Mouse (Mus musculus) olfactory bulb, adult 2 months (tissue): Measurements from ENCODE around the gene Pld5. TPM values are rescaled to one million over a fixed set of nuclear protein-coding genes. Genes with fewer than 3 reads are reported as not detected.

Experiments used
- H3K27ac ChIP-seq: fragments of 200-500 bp; 2 replicates; pipeline ENCODE4 v1.5.1; 2012; ENCODE audit warnings: low read depth, low read length; ENCODE audit not compliant: insufficient read depth
- H3K4me1 ChIP-seq: fragments of 200-500 bp; 2 replicates; pipeline ENCODE4 v1.6.1; 2012; ENCODE audit warnings: low read length; ENCODE audit not compliant: control insufficient read depth, insufficient read depth
- H3K4me3 ChIP-seq: fragments of 200-500 bp; 2 replicates; pipeline ENCODE4 v1.5.1; 2012; ENCODE audit warnings: mild to moderate bottlenecking, low read depth, low read length, moderate library complexity; ENCODE audit not compliant: insufficient read depth
- CTCF ChIP-seq: fragments of 200-500 bp; IDR thresholded peaks from 2 replicates; pipeline ENCODE4 v1.5.1; 2012; ENCODE audit warnings: low read depth, mild to moderate bottlenecking, low read length, moderate library complexity; ENCODE audit not compliant: insufficient read depth
- POLR2A ChIP-seq: fragments of 200-500 bp; IDR thresholded peaks from 2 replicates; pipeline ENCODE4 v1.6.1; 2012; ENCODE audit warnings: mild to moderate bottlenecking, low read depth, low read length, moderate library complexity; ENCODE audit not compliant: insufficient read depth
- WGBS: fragments of 180-500 bp; shearing (Covaris S2); methylation state at CpG from one replicate; pipeline ENCODE4 v1.1.7; 2018; 5-methylcytosine and 5-hydroxymethylcytosine counted together
- polyA plus RNA-seq: library from polyadenylated mRNA; stranded (reverse); fragments of >200 nt; gene quantifications from 2 replicates; pipeline ENCODE4 v1.2.4, GENCODE M21; 2012; ENCODE audit warnings: low replicate concordance; ENCODE audit not compliant: missing spikeins, insufficient read depth, insufficient read length

Gene Pld5
- polyA plus RNA-seq, 1 experiment: not detected

DNA sequence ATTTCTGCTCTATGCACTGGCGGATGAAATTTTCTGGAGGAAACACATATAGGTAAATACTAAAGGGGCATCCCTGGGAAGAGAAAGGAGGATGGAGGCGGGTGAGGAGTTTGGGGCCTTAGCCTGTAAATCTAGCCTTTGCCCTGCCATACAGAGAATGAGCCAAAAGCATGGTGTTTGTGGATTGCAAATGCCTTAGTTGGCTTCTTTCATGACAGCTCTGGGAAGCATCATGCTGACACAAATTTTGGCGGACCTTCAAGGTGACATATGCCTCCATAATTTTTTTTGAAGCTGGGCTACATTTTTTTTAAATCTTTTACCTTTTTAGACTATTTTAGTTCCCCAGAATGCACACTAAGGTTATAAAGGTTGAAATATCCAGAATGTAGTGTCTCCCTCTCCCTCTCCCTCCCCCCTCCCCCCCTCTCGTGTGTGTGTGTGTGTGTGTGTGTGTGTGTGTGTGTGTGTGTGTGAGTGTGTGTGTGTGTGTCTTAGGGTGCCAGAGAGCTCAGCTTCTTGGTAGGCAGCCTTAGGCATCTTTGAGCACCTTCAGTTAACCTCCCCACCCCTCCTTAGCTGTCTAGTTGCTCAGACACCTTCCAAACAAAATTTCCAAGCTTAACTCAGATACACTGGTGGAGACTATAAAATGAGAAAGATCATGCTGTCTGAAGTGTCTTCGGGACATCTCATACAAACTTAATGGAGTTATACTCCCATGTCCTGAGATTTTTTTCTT is 307.9 kb downstream of the Pld5 start:
- no peak for TF ChIP-seq POLR2A
- no peak for TF ChIP-seq CTCF
- Histone ChIP-seq H3K4me1 (peaks cover 3% of the 10 kb centered on the region), H3K4me3 (no peak overlapping the region), H3K27ac (no peak overlapping the region)
- 83% methylated on average over 5 of the region's 5 CpGs for WGBS

DNA sequence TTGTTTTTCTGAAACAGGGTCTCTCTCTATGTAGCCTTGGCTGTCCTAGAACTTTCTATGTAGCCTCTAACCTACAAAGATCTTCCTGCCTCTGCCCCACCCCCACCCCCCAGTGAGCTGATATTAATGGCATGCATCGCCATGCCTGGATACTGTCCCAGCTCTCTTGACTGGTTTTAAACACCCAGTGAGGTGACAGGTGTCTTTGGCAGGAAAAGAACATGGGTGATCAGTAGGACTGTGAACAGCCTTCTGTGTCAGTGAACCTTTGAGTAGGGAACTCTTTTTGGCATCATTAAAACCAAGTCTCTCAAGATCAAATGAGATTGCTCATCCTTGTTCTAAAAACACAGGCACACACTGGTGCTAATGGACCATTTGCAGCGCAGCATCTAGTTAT is 313.3 kb downstream of the Pld5 start:
- 97% methylated on average over 2 of the region's 2 CpGs for WGBS
- no peak for TF ChIP-seq POLR2A
- TF ChIP-seq CTCF: no peak
- Histone ChIP-seq H3K4me3 (no peak overlapping the region), H3K27ac (no peak overlapping the region), H3K4me1 (no peaks in the 10 kb centered on the region)

- Histone ChIP-seq H3K4me1 (no peaks in the 10 kb centered on the region), H3K27ac (no peak overlapping the region), H3K4me3 (no peak overlapping the region)
- WGBS: 95% methylated on average over 2 of the region's 2 CpGs
- TF ChIP-seq POLR2A: no peak
- TF ChIP-seq CTCF: no peak
These were observed 324.3 kb downstream of the Pld5 start for GRCm38 (mm10) chr1:175950851-175951250.

GRCm38 (mm10) chr1:175950421-175950820 is 324.7 kb downstream of the Pld5 start:
- TF ChIP-seq CTCF (no peak), POLR2A (no peak)
- 88% methylated on average over 3 of the region's 3 CpGs for WGBS

GRCm38 (mm10) chr1:175946718-175947315 is 328.3 kb downstream of the Pld5 start:
- no peak overlapping the region for H3K27ac ChIP-seq
- H3K4me1 ChIP-seq: no peaks in the 10 kb centered on the region
- no peak for TF ChIP-seq POLR2A
- no peak for TF ChIP-seq CTCF
- H3K4me3 ChIP-seq: no peak overlapping the region
- WGBS: 72% methylated on average over 4 of the region's 4 CpGs

More at GRCm38 (mm10) chr1:175950421-175950820, 324.7 kb downstream of the Pld5 start:
- Histone ChIP-seq H3K27ac (no peak overlapping the region), H3K4me3 (no peak overlapping the region), H3K4me1 (no peaks in the 10 kb centered on the region)

DNA sequence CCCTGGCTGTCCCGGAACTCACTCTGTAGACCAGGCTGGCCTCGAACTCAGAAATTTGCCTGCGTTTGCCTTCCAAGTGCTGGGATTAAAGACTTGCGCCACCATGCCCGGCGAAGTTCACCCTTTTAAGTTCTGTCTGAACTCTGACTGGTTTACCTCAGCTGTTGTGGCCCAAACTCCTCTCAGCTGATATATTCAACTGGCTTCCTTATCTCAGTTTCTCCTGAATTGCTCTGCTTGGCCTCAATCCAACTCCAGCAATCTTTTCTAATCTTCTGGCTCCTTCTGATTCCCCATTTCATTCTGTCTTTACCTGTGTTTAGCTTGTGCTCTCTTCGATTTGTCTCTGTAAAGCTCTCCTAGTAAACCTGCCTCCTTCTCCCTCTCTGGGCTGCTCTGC is 331.9 kb downstream of the Pld5 start:
- WGBS: 94% methylated on average over 7 of the region's 7 CpGs
- no peak overlapping the region for H3K4me3 ChIP-seq
- no peak for TF ChIP-seq CTCF
- TF ChIP-seq POLR2A: no peak

GRCm38 (mm10) chr1:175938731-175939130 is 336.4 kb downstream of the Pld5 start:
- WGBS: 91% methylated on average over 3 of the region's 3 CpGs
- Histone ChIP-seq H3K27ac (no peak overlapping the region), H3K4me3 (no peak overlapping the region), H3K4me1 (peaks cover 4% of the 10 kb centered on the region; the same call in 1 of the 2 replicates)
- TF ChIP-seq POLR2A: no peak
- no peak for TF ChIP-seq CTCF

More for the DNA sequence above, 331.9 kb downstream of the Pld5 start:
- H3K27ac ChIP-seq: no peak overlapping the region
- H3K4me1 ChIP-seq: no peaks in the 10 kb centered on the region

DNA sequence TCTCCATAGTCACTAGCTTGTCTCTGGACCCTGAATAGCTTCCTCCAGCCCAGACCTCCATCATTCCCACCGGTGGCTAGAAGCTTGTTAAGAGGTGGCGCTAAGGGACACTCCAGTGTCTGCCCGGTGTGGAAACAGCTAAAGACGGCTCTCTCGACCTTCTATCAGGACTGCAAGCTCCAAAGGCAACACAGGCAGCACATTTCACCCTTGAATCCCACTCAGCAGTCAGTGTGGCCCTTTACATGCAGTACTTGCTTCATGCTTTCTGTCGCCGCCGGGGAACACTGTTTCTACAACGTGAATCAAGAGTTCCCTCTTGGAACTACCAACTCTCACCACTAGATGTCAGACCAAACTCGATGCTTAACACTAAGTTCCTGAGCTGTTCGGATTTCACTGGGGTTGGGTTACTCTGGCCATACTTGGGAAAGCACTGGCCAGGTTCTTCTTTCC is 338.8 kb downstream of the Pld5 start:
- H3K4me1 ChIP-seq: peaks cover 7% of the 10 kb centered on the region; the same call in 1 of the 2 replicates
- TF ChIP-seq CTCF (no peak), POLR2A (no peak)
- no peak overlapping the region for H3K4me3 ChIP-seq
- 11% methylated on average over 11 of the region's 11 CpGs for WGBS
- H3K27ac ChIP-seq: no peak overlapping the region

- H3K27ac ChIP-seq: no peak overlapping the region
- TF ChIP-seq CTCF (no peak), POLR2A (no peak)
- H3K4me1 ChIP-seq: peaks cover 7% of the 10 kb centered on the region; the same call in 1 of the 2 replicates
- H3K4me3 ChIP-seq: no peak overlapping the region
- WGBS: 56% methylated on average over 5 of the region's 5 CpGs
These were observed 343.7 kb downstream of the Pld5 start for GRCm38 (mm10) chr1:175931391-175931790.
